Mouse (Mus musculus) limb, embryonic 11.5 days (tissue): ENCODE results near the gene Xrcc4. TPM values are rescaled to one million over a fixed set of nuclear protein-coding genes. Genes with fewer than 3 reads are reported as not detected.
A peak's percentile ranks its signal among the peaks of the same experiment; 100 is the strongest.
"Not testable (repeated sequence)": the region's sequence is repeated elsewhere in the genome, so short reads cannot be mapped to it uniquely, and the experiment has no call there.

Experiments
- ATAC-seq: fragments of 200-750 bp; cut with Nextera tagmentation; 2 replicates; pipeline ENCODE4 v1.8.0; 2017; ENCODE audit warnings: low read depth; ENCODE audit not compliant: insufficient number of reproducible peaks, low FRiP score, low TSS enrichment
- DNase-seq: peaks from one replicate; pipeline ENCODE4 v3.0.0-alpha.2; 2015; ENCODE audit warnings: low spot score
- H3K27ac ChIP-seq: fragments of 300-500 bp; sonication (generic); replicated peaks from 2 replicates; pipeline ENCODE4 v1.5.1; 2014; ENCODE audit warnings: low read depth, mild to moderate bottlenecking, low read length
- H3K27me3 ChIP-seq: fragments of 300-500 bp; sonication (generic); 2 replicates; pipeline ENCODE4 v1.6.1; 2014; ENCODE audit warnings: mild to moderate bottlenecking, low read length, mixed read lengths; ENCODE audit not compliant: control insufficient read depth, insufficient read depth
- H3K36me3 ChIP-seq: fragments of 300-500 bp; sonication (generic); 2 replicates; pipeline ENCODE4 v1.6.1; 2014; ENCODE audit warnings: mild to moderate bottlenecking, low read length, moderate library complexity, mixed read lengths; ENCODE audit not compliant: control insufficient read depth, insufficient read depth
- H3K4me1 ChIP-seq: fragments of 300-500 bp; sonication (generic); 2 replicates; pipeline ENCODE4 v1.6.1; 2014; ENCODE audit warnings: low read length, mixed read lengths; ENCODE audit not compliant: control insufficient read depth, insufficient read depth
- H3K4me2 ChIP-seq: fragments of 300-500 bp; sonication (generic); 2 replicates; pipeline ENCODE4 v1.6.1; 2014; ENCODE audit warnings: low read depth, mild to moderate bottlenecking, moderate library complexity; ENCODE audit not compliant: severe bottlenecking
- H3K4me3 ChIP-seq: fragments of 300-500 bp; sonication (generic); 2 replicates; pipeline ENCODE4 v1.5.1; 2014; ENCODE audit warnings: low read depth, low read length
- H3K9ac ChIP-seq: fragments of 300-500 bp; sonication (generic); 2 replicates; pipeline ENCODE4 v1.6.1; 2014; ENCODE audit warnings: mild to moderate bottlenecking, low read length
- H3K9me3 ChIP-seq: fragments of 300-500 bp; sonication (generic); 2 replicates; pipeline ENCODE4 v1.6.1; 2016; ENCODE audit warnings: low read length; ENCODE audit not compliant: control insufficient read depth
- WGBS: fragments of 180-500 bp; shearing (Covaris S2); extraction: QIAGEN DNeasy Blood & Tissue Kit; methylation state at CpG from one replicate; pipeline ENCODE4 v1.1.7; 2014; 5-methylcytosine and 5-hydroxymethylcytosine counted together
- polyA plus RNA-seq: library from polyadenylated mRNA; unstranded; fragments of >200 nt; fragmentation: Nextera tagmentation; extraction: Ambion mirVana; gene quantifications from 2 replicates; pipeline ENCODE4 v1.2.1, GENCODE M21; 2014

Gene Xrcc4
- polyA plus RNA-seq, 1 experiment from 2014 or later = 10.1 TPM

- H3K4me1 ChIP-seq, H3K4me2 ChIP-seq, H3K27me3 ChIP-seq, H3K4me3 ChIP-seq, H3K27ac ChIP-seq, DNase-seq, H3K9me3 ChIP-seq, ATAC-seq, H3K36me3 ChIP-seq, H3K9ac ChIP-seq: not testable (repeated sequence)
- WGBS = 35% methylated on average over 3 of the region's 3 CpGs
Observed at GRCm38 (mm10) chr13:89750562-89750961, 338.8 kb downstream of the Xrcc4 start.

GRCm38 (mm10) chr13:89743201-89743600, 346.2 kb downstream of the Xrcc4 start:
- Histone ChIP-seq H3K27me3 (no peaks in the 10 kb centered on the region), H3K9ac (no peak overlapping the region), H3K4me2 (peak overlapping the region; percentile 81; the same call in 1 of the 2 replicates), H3K4me3 (peak overlapping the region; percentile 52), H3K36me3 (no peaks in the 10 kb centered on the region), H3K4me1 (0 out of 2 replicates have a peak, but pooled peaks cover 3% of the 10 kb centered on the region), H3K27ac (no peak overlapping the region), H3K9me3 (no peaks in the 10 kb centered on the region)
- no peak for ATAC-seq
- DNase-seq = no peak
- 8% methylated on average over 8 of the region's 8 CpGs for WGBS

- H3K4me1 ChIP-seq = 0 out of 2 replicates have a peak, but pooled peaks cover 3% of the 10 kb centered on the region
- H3K36me3 ChIP-seq = no peaks in the 10 kb centered on the region
- H3K4me2 ChIP-seq = peak overlapping the region; percentile 81
- WGBS = 1% methylated on average over 15 of the region's 15 CpGs
- peak overlapping the region; percentile 96 for H3K27ac ChIP-seq
- DNase-seq = no peak
- peak overlapping the region; percentile 79 for H3K9ac ChIP-seq
- H3K9me3 ChIP-seq = no peaks in the 10 kb centered on the region
- no peaks in the 10 kb centered on the region for H3K27me3 ChIP-seq
- no peak for ATAC-seq
- peak overlapping the region; percentile 52 for H3K4me3 ChIP-seq
Observed at GRCm38 (mm10) chr13:89742686-89743200, 346.7 kb downstream of the Xrcc4 start.

- ATAC-seq (peak; percentile 53; the same call in 1 of the 2 replicates), DNase-seq (peak; percentile 81)
- H3K4me2 ChIP-seq = peak within 1 kb of the TSS; percentile 81
- WGBS = 1% methylated on average over 40 of the region's 40 CpGs
- H3K9me3 ChIP-seq = no peaks in the 10 kb centered on the region
- H3K4me3 ChIP-seq = peak within 1 kb of the TSS; percentile 52
- peak within 1 kb of the TSS; percentile 79 for H3K9ac ChIP-seq
- peak within 1 kb of the TSS; percentile 96 for H3K27ac ChIP-seq
- H3K36me3 ChIP-seq = no peaks in the 10 kb centered on the region
- H3K27me3 ChIP-seq = no peaks in the 10 kb centered on the region
- H3K4me1 ChIP-seq = 0 out of 2 replicates have a peak, but pooled peaks cover 3% of the 10 kb centered on the region
Observed at GRCm38 (mm10) chr13:89741766-89742685, 347.4 kb downstream of the Xrcc4 start, which contains the start of gene Vcan. TSS of gene Vcan (minus strand) at chr13:89742509.

- 0 out of 2 replicates have a peak, but pooled peaks cover 3% of the 10 kb centered on the region for H3K4me1 ChIP-seq
- peak overlapping the region; percentile 96 for H3K27ac ChIP-seq
- ATAC-seq (peak; percentile 37; the same call in 1 of the 2 replicates), DNase-seq (peak; percentile 84)
- peak overlapping the region; percentile 79 for H3K9ac ChIP-seq
- H3K4me3 ChIP-seq = peak overlapping the region; percentile 52
- under 1% methylated on average over 14 of the region's 14 CpGs for WGBS
- H3K4me2 ChIP-seq = peak overlapping the region; percentile 81
- no peaks in the 10 kb centered on the region for H3K27me3 ChIP-seq
- H3K9me3 ChIP-seq = no peaks in the 10 kb centered on the region
- H3K36me3 ChIP-seq = no peaks in the 10 kb centered on the region
Observed at GRCm38 (mm10) chr13:89741116-89741551, 348.3 kb downstream of the Xrcc4 start.

- DNase-seq (peak; percentile 89), ATAC-seq (peak; percentile 88)
- Histone ChIP-seq H3K36me3 (no peaks in the 10 kb centered on the region), H3K4me3 (peak overlapping the region; percentile 52), H3K27me3 (no peaks in the 10 kb centered on the region), H3K9me3 (no peaks in the 10 kb centered on the region), H3K4me2 (peak overlapping the region; percentile 81), H3K27ac (peak overlapping the region; percentile 96), H3K4me1 (0 out of 2 replicates have a peak, but pooled peaks cover 3% of the 10 kb centered on the region), H3K9ac (peak overlapping the region; percentile 79)
- under 1% methylated on average over 33 of the region's 33 CpGs for WGBS
Observed at GRCm38 (mm10) chr13:89740243-89741115, 348.9 kb downstream of the Xrcc4 start.

- no peaks in the 10 kb centered on the region for H3K9me3 ChIP-seq
- H3K27ac ChIP-seq = peak overlapping the region; percentile 96
- WGBS = 1% methylated on average over 24 of the region's 24 CpGs
- no peaks in the 10 kb centered on the region for H3K27me3 ChIP-seq
- H3K36me3 ChIP-seq = no peaks in the 10 kb centered on the region
- peak overlapping the region; percentile 81 for H3K4me2 ChIP-seq
- peak; percentile 14; the same call in 1 of the 2 replicates for ATAC-seq
- H3K4me3 ChIP-seq = peak overlapping the region; percentile 52
- DNase-seq = no peak
- peak overlapping the region; percentile 74 for H3K9ac ChIP-seq
- 0 out of 2 replicates have a peak, but pooled peaks cover 3% of the 10 kb centered on the region for H3K4me1 ChIP-seq
Observed at GRCm38 (mm10) chr13:89739696-89740242, 349.6 kb downstream of the Xrcc4 start.
